Mouse (Mus musculus): Measurements from ENCODE around the gene Phykpl. TPM values are rescaled to one million over a fixed set of nuclear protein-coding genes. Genes with fewer than 3 reads are reported as not detected.
A peak's percentile ranks its signal among the peaks of the same experiment; 100 is the strongest.
"Not testable (repeated sequence)": the region's sequence is repeated elsewhere in the genome, so short reads cannot be mapped to it uniquely, and the experiment has no call there.

Gene Phykpl
- polyA plus RNA-seq, 1 experiment, result 7.0 TPM

GRCm38 (mm10) chr11:51615601-51616000 lies 31.0 kb downstream of the Phykpl start:
- Histone ChIP-seq H3K36me3 (ENCODE audit: control insufficient read depth, insufficient read depth) (no peaks in the 10 kb centered on the region), H3ac (ENCODE audit: control insufficient read depth, insufficient read length) (peak overlapping the region; percentile 7), H3K79me2 (ENCODE audit: control insufficient read depth, insufficient read depth) (peaks cover 8% of the 10 kb centered on the region), H3K27me3 (ENCODE audit: control insufficient read depth, insufficient read depth, insufficient read length) (no peaks in the 10 kb centered on the region), H3K4me2 (ENCODE audit: low read depth) (peak overlapping the region; percentile 77), H3K4me3 (peak overlapping the region; percentile 20)
- TF ChIP-seq TCF12 (IDR thresholded peaks at IDR 0.05; ENCODE audit: insufficient read depth, poor library complexity, severe bottlenecking) (no peak), CEBPB (IDR thresholded peaks at IDR 0.05; ENCODE audit: insufficient read depth, poor library complexity, severe bottlenecking) (no peak), E2F4 (IDR thresholded peaks at IDR 0.05; ENCODE audit: insufficient read depth) (peak; percentile 84), POLR2AphosphoS2 (IDR thresholded peaks at IDR 0.05; ENCODE audit: insufficient read length, low read depth) (peak; percentile 90), USF1 (IDR thresholded peaks at IDR 0.05; ENCODE audit: low read depth) (no peak), REST (IDR thresholded peaks at IDR 0.05; ENCODE audit: insufficient read depth, insufficient read length) (no peak), MAX (IDR thresholded peaks at IDR 0.05; ENCODE audit: low read depth) (no peak), MYOG (IDR thresholded peaks at IDR 0.05; ENCODE audit: control insufficient read depth in 1 of 3, insufficient read depth in 1 of 3, insufficient read length in 2 of 3, low read depth in 2 of 3) (no peak), POLR2A (IDR thresholded peaks at IDR 0.05; ENCODE audit: insufficient read length, low read depth) (peak; percentile 83), SRF (IDR thresholded peaks at IDR 0.05; ENCODE audit: control insufficient read depth, insufficient read length, low read depth) (no peak), TCF3 (IDR thresholded peaks at IDR 0.05; ENCODE audit: insufficient read length, low read depth) (no peak), MYOD1 (IDR thresholded peaks at IDR 0.05; ENCODE audit: control insufficient read depth in 1 of 3, insufficient read length in 2 of 3, low read depth in 2 of 3) (no peak)

GRCm38 (mm10) chr11:51616113-51616512 lies 31.6 kb downstream of the Phykpl start:
- not testable (repeated sequence) for H3K36me3 ChIP-seq (ENCODE audit: control insufficient read depth, insufficient read depth); H3ac ChIP-seq (ENCODE audit: control insufficient read depth, insufficient read length); H3K27me3 ChIP-seq (ENCODE audit: control insufficient read depth, insufficient read depth, insufficient read length)
- Histone ChIP-seq H3K79me2 (ENCODE audit: control insufficient read depth, insufficient read depth) (peaks cover 13% of the 10 kb centered on the region), H3K4me3 (peak overlapping the region; percentile 20), H3K4me2 (ENCODE audit: low read depth) (peak overlapping the region; percentile 77)

- TF ChIP-seq MAX (IDR thresholded peaks at IDR 0.05; ENCODE audit: low read depth) (no peak), CEBPB (IDR thresholded peaks at IDR 0.05; ENCODE audit: insufficient read depth, poor library complexity, severe bottlenecking) (no peak), TCF3 (IDR thresholded peaks at IDR 0.05; ENCODE audit: insufficient read length, low read depth) (no peak), POLR2A (IDR thresholded peaks at IDR 0.05; ENCODE audit: insufficient read length, low read depth) (no peak), SRF (IDR thresholded peaks at IDR 0.05; ENCODE audit: control insufficient read depth, insufficient read length, low read depth) (no peak), MYOD1 (IDR thresholded peaks at IDR 0.05; ENCODE audit: control insufficient read depth in 1 of 3, insufficient read length in 2 of 3, low read depth in 2 of 3) (no peak), POLR2AphosphoS2 (IDR thresholded peaks at IDR 0.05; ENCODE audit: insufficient read length, low read depth) (no peak), E2F4 (IDR thresholded peaks at IDR 0.05; ENCODE audit: insufficient read depth) (no peak), REST (IDR thresholded peaks at IDR 0.05; ENCODE audit: insufficient read depth, insufficient read length) (no peak), USF1 (IDR thresholded peaks at IDR 0.05; ENCODE audit: low read depth) (no peak), TCF12 (IDR thresholded peaks at IDR 0.05; ENCODE audit: insufficient read depth, poor library complexity, severe bottlenecking) (no peak), MYOG (IDR thresholded peaks at IDR 0.05; ENCODE audit: control insufficient read depth in 1 of 3, insufficient read depth in 1 of 3, insufficient read length in 2 of 3, low read depth in 2 of 3) (no peak)
- peaks cover 9% of the 10 kb centered on the region for H3K36me3 ChIP-seq (ENCODE audit: control insufficient read depth, insufficient read depth)
- no peak overlapping the region for H3K4me3 ChIP-seq
- H3K79me2 ChIP-seq (ENCODE audit: control insufficient read depth, insufficient read depth), result peaks cover 21% of the 10 kb centered on the region
- no peak overlapping the region for H3K4me2 ChIP-seq (ENCODE audit: low read depth)
- H3ac ChIP-seq (ENCODE audit: control insufficient read depth, insufficient read length), result no peak overlapping the region
- H3K27me3 ChIP-seq (ENCODE audit: control insufficient read depth, insufficient read depth, insufficient read length), result no peaks in the 10 kb centered on the region
These were observed 33.1 kb downstream of the Phykpl start for GRCm38 (mm10) chr11:51617693-51618092.

GRCm38 (mm10) chr11:51618894-51619408 lies 34.4 kb downstream of the Phykpl start:
- Histone ChIP-seq H3K4me2 (ENCODE audit: low read depth) (peak overlapping the region; percentile 73), H3K79me2 (ENCODE audit: control insufficient read depth, insufficient read depth) (peaks cover 21% of the 10 kb centered on the region), H3ac (ENCODE audit: control insufficient read depth, insufficient read length) (peak overlapping the region; percentile 45), H3K4me3 (peak overlapping the region; percentile 62), H3K36me3 (ENCODE audit: control insufficient read depth, insufficient read depth) (peaks cover 18% of the 10 kb centered on the region), H3K27me3 (ENCODE audit: control insufficient read depth, insufficient read depth, insufficient read length) (no peaks in the 10 kb centered on the region)
- TF ChIP-seq USF1 (IDR thresholded peaks at IDR 0.05; ENCODE audit: low read depth), result no peak
- TF ChIP-seq POLR2AphosphoS2 (IDR thresholded peaks at IDR 0.05; ENCODE audit: insufficient read length, low read depth), result no peak
- no peak for TF ChIP-seq MAX (IDR thresholded peaks at IDR 0.05; ENCODE audit: low read depth)
- no peak for TF ChIP-seq CEBPB (IDR thresholded peaks at IDR 0.05; ENCODE audit: insufficient read depth, poor library complexity, severe bottlenecking)
- no peak for TF ChIP-seq SRF (IDR thresholded peaks at IDR 0.05; ENCODE audit: control insufficient read depth, insufficient read length, low read depth)
- TF ChIP-seq POLR2A (IDR thresholded peaks at IDR 0.05; ENCODE audit: insufficient read length, low read depth), result no peak
- TF ChIP-seq E2F4 (IDR thresholded peaks at IDR 0.05; ENCODE audit: insufficient read depth), result no peak
- no peak for TF ChIP-seq REST (IDR thresholded peaks at IDR 0.05; ENCODE audit: insufficient read depth, insufficient read length)
- TF ChIP-seq TCF3 (IDR thresholded peaks at IDR 0.05; ENCODE audit: insufficient read length, low read depth), result no peak
- no peak for TF ChIP-seq MYOD1 (IDR thresholded peaks at IDR 0.05; ENCODE audit: control insufficient read depth in 1 of 3, insufficient read length in 2 of 3, low read depth in 2 of 3)
- TF ChIP-seq MYOG (IDR thresholded peaks at IDR 0.05; ENCODE audit: control insufficient read depth in 1 of 3, insufficient read depth in 1 of 3, insufficient read length in 2 of 3, low read depth in 2 of 3), result no peak
- no peak for TF ChIP-seq TCF12 (IDR thresholded peaks at IDR 0.05; ENCODE audit: insufficient read depth, poor library complexity, severe bottlenecking)

Data from myocyte (in vitro differentiated cells).